Mouse (Mus musculus): Measurements from ENCODE around the gene Degs2.
"Not testable (repeated sequence)": the region's sequence is repeated elsewhere in the genome, so short reads cannot be mapped to it uniquely, and the experiment has no call there.

The Degs2 gene

DNA sequence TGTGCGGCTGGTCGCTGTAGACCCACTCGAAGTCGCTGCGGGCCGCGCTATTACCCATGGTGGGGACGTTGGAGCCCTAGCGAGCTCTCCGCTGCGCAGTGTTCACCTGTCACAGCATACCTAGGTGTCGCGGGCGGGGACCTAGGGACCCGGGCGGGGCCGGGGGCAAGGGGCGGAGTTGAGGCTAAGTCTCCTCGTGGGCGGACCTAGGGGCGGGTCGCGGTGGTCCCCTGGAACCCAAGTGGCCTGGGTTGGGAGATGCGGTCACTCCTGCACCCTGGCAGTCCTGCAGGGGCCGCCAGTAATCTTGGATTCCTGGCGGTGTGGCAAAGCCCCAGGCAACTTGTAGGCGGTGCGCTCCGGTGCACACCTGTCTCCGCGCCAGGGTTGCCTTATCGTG lies at the start of gene Degs2:
Gene Degs2, minus strand, starts transcription at position 131 of the 400 bp plus-strand sequence.
- DNase-seq (ENCODE audit: extremely low spot score, low read depth, low spot score): no peak

DNA sequence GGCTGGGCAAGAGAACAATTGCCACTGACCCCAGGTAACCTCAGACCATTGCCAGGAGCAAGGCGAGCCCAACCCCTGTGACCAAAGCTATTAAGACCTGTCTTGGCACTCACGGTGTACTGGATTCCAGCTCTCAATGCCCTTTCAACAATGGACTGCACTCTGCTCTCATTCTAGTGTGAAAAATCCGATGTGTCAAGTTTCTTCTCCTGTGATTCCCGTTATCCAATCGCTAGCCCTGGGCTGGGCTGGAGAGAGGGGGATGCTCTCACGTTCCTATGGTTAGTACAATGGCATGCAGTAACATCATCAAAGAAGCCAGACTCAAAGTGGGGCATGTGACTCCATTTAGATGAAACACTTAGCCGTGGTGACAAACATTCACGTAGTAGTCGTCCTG lies 49.7 kb upstream of the Degs2 start:
- no peak for DNase-seq (ENCODE audit: extremely low spot score, low read depth, low spot score)

DNA sequence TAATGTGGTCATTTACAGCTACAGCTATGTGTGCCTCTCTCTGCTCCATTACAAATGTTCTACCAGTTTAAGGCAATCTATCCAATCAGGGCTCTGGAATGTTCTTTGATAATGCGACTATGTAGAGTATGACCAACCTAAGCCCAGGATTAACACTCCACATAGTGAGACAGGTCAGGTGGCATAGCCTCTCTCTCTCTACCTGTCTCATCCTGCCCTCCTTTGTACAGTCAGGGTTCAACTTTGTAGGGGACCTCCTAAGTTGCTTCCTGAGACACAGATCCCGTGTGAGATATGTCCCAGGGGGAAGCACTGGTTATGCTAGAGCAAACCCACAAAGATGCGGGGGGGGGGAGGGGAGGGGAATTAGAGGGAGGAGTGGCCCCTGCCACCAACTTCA lies 48.1 kb upstream of the Degs2 start:
- no peak for DNase-seq (ENCODE audit: extremely low spot score, low read depth, low spot score)

DNA sequence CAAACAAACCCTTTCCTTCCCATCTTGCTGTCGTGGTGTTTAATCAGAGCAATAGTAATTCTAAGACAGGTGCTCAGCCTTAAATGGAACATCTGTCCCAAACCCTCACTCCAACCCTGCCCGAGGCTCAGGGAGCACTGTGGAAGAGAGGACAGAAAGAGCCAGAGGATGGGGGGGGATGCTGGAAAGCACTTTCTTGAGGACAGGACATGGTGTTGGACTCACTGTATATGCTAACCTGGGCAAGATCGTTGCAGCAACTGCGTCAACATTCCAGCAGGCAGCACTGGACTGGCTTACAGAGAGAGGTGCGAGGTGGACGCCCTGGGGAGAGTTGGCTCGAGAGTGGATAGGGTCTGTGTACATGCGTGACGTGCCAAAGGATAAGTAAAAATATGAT lies 47.3 kb upstream of the Degs2 start:
- no peak for DNase-seq (ENCODE audit: extremely low spot score, low read depth, low spot score)

DNA sequence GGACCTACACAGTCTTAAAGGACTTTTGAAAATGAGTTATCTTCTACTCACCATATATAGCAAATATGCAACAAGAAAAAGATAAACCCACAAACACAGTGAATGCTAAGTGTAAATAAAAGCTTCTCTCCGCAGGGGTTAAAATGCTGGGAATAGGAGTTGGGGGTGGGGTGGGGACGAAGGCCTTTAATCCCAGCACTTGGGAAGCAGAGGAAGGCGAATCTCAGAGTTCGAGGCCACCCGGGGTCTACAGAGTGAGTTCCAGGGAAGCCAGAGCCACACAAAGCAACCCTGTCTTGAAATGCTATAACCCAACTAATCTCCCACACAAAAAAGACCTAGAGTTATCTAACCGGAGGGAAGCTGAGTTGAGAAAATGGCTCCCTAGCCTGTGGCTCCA lies 46.9 kb upstream of the Degs2 start:
- no peak for DNase-seq (ENCODE audit: extremely low spot score, low read depth, low spot score)

DNA sequence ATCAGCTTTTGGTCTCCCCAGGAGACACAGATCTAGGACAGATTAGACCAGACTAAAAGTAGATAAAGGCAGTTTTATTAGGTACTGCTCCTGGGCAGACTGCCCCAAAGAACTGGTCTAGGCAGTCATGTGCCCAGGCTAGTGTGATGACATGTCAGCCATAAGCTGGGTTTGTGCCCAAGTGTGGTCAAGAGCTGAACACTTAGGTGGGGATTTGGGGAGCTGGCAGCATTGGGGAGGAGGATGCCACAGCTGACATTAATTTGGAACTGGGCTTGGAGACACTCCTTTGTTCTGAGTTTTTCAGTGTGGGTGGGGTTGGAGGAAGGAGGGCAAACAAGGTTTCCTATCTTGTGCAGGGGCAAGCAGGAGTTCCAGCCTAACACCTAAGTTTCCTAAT lies 43.9 kb upstream of the Degs2 start:
- no peak for DNase-seq (ENCODE audit: extremely low spot score, low read depth, low spot score)

DNA sequence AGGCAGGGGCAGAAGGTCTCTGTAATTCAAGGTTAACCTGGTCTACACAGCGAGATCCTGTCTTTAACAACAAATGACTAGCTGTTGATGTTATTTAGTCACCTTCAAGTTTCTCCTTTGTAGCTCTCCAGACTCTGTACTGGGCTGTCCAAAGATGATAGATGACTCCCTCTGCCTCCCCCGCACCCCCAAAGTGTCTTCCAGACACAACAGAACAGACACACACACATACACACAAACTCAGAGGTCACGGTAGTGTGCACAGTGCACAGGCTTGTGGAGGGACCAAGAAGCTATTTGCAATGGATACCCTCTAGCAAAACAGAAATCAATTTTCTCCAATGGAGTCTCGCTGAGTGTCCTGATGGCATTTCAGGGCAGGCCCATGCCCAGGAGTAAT lies 40.1 kb upstream of the Degs2 start:
- DNase-seq (ENCODE audit: extremely low spot score, low read depth, low spot score): no peak

DNA sequence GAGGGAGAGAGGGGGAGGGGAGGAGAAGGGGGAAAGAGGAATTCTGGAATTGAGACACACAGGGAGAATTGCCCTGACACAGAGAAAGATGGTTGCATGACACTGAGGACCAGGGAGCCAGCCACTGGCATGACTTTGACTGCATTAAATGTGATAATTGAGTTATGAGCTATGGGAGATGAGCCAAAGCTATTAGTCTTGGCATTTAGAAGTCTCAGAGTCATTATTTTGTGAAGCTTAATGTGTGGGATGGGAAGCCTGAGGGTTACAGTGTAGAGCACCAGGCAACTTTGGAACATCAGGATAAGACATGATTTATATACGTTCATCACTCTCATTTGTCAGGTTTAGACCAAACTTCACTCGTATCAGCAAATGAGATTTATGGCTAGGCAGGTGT lies 39.4 kb upstream of the Degs2 start:
- no peak for DNase-seq (ENCODE audit: extremely low spot score, low read depth, low spot score)

DNA sequence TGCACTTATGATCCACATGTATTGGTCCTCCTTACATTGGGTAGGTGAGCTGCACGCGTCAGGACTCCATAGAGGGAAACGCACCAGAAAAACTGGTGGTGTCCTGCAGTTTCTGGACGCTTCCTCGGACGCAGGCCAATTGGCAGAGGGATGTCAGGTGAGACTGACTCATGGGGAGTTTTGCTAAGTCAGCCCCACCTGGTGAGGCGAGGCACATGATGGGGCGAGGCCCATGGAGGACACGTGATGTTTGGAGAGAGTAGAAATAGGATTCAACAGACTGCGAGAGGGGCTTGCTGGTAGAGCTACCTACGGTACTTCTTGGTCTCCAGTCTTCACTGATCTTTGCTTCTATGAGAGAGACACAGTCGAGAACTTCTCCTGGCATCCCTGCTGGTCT lies 36.6 kb upstream of the Degs2 start:
- DNase-seq (ENCODE audit: extremely low spot score, low read depth, low spot score): no peak

DNA sequence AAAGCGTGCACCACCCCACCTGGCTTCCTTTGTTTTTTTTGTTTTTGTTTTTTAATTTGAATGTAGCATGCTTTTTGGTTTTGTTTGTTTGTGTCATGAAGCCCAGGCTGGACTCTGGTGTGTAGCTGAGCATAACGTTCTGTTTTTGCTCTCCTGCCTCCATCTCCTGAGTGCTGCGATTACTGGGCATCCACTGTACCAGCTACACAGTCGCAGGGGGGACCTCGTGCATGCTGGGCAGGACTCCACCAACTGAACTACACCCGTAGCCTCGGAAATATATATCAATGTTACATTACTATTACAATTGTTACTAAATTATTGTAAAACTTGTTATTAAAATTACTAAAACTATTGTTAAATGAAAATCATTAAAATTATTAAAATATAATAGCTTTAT lies 35.7 kb upstream of the Degs2 start:
- no peak for DNase-seq (ENCODE audit: extremely low spot score, low read depth, low spot score)

DNA sequence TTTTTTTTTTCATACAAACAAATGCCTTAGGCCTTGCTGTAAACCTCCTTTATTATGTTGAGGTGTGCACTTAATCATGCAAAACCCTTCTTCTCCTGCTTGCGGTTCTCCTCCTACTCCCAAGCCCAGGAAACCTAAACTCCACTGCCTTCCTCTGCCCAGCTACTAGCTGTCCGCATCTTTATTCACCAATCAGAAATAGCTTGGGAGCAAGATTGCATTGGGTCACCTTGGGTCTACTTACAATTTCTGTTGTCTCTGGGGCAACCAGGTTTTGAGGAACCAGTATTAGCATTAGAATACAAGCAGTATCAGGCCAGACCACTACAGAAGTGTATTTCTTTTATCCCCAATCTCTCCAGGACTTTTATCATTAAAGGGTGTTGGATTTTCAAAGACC lies 32.3 kb upstream of the Degs2 start:
- DNase-seq (ENCODE audit: extremely low spot score, low read depth, low spot score): no peak

DNA sequence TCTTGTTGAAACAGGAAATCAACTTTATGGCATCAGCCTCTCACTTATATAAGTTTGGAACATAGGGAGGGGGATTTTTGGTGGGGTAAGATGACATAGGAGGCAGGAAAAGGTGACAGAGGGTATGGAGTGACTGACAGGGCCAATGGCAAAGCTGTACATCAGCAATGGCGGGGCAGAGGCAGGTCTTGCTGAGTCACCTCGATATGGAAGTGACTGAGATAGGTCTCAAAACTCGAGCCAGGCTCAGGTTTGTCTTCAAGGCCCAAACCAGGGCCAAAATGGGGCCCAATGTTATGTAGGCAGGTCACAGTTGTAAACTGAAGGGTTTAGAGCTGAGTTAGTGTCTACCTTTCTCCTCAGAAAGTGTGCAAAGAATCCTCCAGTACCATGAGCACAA lies 21.7 kb upstream of the Degs2 start:
- DNase-seq (ENCODE audit: extremely low spot score, low read depth, low spot score): no peak

DNA sequence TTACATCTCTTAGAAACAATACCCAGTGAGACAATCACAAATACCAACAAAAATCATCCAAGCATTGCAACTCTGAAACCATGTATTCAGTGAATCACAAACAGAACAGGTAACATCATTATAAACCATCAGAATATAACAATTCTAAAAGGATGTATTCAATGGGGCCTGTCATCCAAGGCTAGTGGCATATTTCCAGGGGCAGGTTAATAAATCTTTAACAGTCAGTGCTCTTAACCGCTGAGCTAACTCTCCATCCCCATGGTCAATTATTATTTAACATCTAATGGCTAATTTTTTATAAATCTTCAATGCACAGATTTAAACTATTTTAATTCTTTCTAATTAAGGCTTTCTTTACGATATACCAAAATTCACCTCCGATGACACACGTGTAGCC lies 20.3 kb upstream of the Degs2 start:
- DNase-seq (ENCODE audit: extremely low spot score, low read depth, low spot score): no peak

DNA sequence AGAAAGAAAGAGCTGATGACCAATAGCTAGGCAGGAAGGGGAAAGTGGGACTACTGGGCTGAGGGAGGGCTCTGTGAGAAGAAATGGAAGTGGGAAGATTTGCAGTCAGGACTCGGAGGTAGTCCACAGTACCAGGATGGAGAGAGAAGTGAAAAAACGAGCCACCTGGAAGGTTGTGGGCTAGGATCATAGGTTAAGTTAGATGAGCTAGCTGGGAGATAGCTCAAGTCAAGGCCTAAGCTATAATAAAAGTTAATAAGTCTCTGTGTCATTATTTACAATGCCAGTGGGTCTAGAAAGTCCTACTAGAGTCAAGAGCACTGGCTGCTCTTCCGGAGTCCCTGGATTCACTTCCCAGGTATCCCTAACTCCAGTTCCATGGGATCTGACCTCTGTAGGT lies 16.4 kb upstream of the Degs2 start:
- no peak for DNase-seq (ENCODE audit: extremely low spot score, low read depth, low spot score)

DNA sequence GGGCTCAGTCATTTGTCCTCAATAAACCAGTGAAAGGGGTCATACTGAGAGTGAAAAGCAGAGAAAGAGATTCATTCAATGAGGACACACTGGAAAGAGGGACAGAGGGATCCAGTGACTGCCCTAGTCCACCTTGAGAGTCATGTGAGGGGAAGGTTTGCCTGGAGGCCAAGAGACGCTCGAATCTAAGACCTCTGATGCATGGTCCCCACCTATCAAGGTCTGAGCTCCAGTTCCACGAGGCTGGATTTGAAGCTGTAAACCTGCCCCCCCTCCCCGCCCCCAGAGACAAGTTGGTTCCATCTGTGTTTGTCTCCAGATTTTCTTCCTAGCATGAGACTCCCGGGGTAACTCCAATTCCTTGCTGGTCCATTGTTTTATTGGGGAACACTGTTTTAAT lies 13.7 kb upstream of the Degs2 start:
- no peak for DNase-seq (ENCODE audit: extremely low spot score, low read depth, low spot score)

DNA sequence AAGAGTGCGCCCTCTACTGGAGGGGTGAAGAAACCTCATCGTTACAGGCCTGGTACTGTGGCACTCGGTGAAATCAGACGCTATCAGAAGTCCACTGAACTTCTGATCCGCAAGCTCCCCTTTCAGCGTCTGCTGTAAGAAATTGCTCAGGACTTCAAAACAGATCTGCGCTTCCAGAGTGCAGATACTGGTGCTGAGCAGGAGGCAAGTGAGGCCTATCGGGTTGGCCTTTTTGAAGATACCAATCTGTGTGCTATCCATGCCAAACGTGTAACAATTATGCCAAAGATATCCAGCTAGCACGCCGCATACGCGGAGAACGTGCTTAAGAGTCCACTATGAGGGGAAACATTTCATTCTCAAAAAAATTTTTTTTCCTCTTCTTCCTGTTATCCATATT lies 11.9 kb upstream of the Degs2 start:
- DNase-seq (ENCODE audit: extremely low spot score, low read depth, low spot score): not testable (repeated sequence)

DNA sequence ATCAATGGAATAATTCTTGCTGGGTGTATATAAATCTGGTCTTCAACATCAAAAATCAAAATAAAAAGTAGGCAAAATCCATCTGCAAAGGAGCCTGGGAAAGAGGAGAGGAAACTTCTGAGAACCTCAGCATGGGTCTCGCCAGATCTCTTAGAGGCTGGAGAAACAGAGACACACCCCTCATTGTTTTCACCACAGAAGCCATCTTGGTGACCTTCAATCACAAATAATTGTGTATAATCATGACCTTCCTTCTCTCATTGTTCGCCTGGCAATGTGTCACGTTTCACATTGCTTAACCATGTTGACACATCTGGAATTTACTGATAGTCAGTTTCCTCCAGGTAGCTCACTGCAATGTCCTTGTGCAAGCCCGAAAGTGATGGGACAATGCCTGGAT lies 10.4 kb upstream of the Degs2 start:
- no peak for DNase-seq (ENCODE audit: extremely low spot score, low read depth, low spot score)

DNA sequence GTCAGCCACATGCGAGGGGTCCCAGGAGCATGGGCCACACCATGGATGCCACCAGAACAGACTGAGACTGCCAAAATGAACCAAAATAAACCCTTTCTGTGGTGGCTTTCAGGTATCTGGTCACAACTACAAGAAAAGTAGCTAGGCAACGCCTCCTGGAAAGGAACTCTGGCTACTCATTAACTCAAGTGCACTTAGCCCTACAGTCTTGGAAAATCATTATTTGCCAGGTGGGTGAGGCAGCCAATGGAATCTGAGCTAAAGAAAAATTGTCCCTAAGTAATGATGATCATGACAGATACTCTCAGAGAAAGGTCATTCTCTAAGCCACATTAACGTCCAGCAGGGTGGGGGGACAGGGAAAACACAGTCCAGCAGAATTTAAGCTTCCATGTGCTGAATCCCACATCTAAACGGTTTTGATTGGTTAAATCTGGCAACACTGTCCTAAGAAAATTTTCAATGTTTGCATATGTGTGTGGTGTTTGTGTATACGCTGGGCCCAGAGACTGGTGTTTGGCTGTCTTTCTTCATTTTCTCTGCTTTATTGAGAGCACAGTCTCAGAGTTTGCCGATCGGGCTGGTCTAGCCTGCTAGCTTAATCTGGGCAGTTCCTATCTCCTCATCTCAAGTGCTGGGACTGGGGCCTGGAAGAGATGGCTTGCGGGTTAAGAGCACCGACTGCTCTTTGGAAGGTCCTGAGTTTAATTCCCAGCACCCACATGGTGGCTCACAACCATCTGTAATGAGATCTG lies 8.9 kb upstream of the Degs2 start:
- DNase-seq (ENCODE audit: extremely low spot score, low read depth, low spot score): no peak

DNA sequence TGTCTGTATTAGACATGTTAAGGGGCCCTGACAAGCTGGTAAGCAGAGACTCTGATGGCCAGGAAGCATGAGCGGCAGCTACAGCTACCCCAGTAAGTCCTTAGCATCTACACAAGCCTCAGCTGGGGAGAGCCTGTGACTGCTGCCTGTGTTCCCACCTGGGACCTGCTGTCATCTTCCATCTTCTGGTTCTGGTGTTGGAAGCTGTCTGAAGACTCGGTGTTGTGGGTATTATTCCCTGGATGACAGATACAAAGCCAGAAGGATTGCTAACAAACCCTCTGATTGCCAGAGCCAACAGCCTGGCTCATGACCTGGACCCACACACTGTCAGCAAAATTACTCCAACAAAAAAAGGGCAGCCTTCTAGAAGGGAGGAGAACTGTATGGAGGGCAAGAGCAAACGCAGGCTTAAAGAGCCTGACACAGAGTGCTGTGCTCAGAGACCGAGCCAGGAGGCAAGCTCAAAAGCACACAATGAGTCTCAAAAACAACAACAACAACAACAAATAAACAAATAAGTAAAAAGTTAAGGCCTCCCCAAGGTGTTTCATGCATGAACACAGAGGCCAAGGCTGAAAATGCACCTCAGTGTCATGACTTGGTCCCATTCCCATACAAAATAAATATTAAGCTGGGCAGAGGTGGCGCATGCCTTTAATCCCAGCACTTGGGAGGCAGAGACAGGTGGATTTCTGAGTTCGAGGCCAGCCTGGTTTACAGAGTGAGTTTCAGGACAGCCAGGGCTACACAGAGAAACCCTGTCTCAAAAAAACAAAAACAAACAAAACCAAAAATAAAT lies 8.1 kb upstream of the Degs2 start:
- DNase-seq (ENCODE audit: extremely low spot score, low read depth, low spot score): no peak

DNA sequence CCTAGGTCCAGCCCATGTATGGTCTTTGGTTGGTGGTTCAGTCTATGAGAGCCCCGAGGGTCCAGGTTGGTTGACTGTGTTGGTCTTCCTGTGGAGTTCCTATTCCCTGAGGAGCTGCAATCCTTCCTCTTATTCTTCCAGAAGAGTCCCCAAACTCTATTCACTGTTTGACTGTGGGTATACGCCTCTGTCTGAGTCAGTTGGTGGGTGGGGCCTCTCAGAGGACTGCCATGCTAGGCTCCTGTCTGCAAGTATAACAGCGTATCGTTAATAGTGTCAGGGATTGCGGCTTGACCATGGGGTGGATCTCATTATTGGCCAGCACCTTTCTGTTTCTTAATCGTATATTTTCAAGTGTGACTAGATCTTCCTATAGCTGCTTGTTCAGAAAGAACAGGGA lies 7.3 kb upstream of the Degs2 start:
- DNase-seq (ENCODE audit: extremely low spot score, low read depth, low spot score): no peak

DNA sequence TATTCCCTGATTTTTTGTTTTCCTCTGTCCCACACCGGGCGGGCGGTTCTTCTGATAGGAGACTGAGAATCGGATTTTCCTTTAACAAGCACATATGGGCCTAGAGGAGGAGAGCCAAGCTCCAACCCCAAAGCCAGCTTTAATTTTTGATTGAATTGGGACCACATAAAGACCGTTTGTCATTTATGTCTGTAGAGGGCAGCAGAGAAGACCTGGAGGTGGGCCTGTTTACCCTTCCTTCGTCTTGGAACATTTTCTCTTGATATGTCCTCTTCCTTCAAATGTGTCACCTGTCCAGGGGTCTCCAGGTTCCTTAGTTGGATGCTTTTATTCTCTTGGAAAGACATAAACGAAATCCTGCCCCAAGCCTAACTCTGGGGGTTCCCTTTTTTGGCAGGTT lies 4.0 kb upstream of the Degs2 start:
- DNase-seq (ENCODE audit: extremely low spot score, low read depth, low spot score): no peak

DNA sequence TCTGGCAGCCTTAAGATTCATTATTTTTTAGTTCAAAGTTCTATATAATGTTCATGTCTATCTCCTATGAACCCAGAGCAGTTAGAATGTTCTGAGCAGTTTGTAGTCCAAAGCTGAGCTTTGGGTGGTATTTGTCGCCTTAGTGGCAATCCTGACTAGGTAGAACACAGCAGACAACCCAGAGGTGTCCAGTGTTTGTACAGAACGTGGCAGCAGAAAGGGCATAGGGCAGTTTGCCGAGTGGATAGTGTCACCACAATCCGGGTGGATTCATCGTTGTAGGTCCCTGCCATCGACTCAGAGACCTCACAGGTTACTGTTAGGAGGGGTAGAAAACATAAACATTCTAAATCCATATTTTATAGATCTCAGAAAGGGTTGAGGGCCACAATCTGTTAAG lies 3.4 kb upstream of the Degs2 start:
- DNase-seq (ENCODE audit: extremely low spot score, low read depth, low spot score): no peak

DNA sequence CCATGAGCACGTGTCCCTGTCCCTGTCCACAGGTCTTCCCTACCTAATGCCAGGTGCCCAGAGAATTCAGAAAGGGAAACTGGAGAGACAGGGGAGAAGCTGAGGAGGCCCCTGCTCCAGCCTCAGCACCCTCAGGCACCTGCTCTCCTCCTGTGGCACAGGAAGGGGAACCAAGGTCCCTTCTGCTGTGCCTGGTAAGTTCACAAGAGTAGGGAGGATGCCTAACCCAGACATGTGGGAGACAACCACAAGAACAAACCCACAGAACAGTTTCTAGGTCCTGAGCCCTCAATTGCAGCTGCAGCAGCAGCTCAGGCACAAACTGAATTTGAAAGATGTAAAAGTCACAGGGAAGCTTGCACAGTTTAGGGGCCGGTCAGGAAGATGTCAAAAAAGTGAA lies 894 bp downstream of the Degs2 start:
- no peak for DNase-seq (ENCODE audit: extremely low spot score, low read depth, low spot score)

All from hindlimb bud, embryonic 11.5 days (tissue).